Mouse (Mus musculus) spleen, adult 18-20 months (tissue): ENCODE results near the gene Abhd16a.
A peak's percentile ranks its signal among the peaks of the same experiment; 100 is the strongest.

Experiments
- DNase-seq, 2 experiments: peaks; one replicate each; pipeline ENCODE4 v3.0.0; 2022; ENCODE audit warnings: mixed read lengths in 2 of 2

Abhd16a gene

DNA sequence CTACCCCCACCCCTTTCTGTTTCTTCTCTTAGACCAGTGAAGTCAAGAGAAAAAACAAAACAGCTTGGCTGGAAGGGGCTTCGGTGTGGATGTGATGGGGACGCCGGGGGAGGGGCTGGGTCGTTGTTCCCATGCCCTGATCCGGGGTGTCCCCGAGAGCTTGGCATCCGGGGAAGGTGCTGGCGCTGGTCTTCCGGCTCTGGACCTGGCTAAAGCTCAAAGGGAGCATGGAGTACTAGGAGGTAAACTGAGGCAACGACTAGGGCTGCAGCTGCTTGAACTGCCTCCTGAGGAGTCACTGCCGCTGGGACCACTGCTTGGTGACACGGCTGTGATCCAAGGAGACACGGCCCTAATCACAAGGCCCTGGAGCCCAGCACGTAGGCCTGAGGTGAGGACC lies 29.0 kb upstream of the Abhd16a start:
- DNase-seq, result no peak

DNA sequence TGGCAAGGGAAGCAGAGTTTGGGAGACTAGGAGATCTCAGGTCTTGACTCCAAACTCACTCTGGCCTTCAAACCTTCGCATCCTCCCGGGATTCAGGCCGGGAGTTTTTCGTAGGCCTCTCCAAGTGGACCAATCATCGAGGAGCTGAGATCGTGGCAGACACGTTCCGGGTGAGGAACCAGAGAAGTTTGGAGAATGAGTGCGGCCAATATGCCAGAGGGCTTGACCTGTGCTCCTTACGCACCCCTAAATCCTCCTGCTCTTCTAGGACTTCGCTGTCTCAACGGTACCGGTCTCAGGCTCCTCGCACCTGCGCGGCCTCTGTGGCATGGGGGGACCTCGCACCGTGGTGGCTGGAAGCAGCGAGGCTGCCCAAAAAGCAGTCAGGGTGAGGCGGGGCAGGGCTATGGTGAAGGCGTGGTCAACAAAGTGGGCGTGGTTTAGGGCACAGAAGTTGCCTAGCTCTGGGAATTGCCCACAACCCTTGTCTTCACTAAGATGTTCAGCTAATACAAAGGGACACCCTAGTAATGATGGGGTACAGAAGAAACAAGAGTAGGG lies 28.2 kb upstream of the Abhd16a start:
- DNase-seq, result no peak

DNA sequence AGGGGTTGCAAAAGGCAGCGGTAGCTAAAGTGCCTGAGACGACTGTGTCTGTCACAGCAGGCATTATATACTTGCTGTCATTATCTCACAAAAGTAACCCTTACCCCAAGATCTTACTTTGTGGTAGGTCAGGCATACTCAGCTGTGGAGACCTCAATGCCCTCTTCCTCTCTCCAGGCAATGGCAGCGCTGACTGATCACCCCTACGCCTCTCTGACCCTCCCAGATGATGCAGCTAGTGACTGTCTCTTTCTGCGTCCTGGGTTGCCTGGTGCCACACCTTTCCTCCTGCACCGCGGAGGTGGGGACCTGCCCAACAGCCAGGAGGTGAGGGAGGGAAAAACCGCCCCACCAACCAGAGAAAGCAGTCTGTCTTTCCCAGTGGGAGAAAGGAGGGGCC lies 27.8 kb upstream of the Abhd16a start:
- no peak for DNase-seq

DNA sequence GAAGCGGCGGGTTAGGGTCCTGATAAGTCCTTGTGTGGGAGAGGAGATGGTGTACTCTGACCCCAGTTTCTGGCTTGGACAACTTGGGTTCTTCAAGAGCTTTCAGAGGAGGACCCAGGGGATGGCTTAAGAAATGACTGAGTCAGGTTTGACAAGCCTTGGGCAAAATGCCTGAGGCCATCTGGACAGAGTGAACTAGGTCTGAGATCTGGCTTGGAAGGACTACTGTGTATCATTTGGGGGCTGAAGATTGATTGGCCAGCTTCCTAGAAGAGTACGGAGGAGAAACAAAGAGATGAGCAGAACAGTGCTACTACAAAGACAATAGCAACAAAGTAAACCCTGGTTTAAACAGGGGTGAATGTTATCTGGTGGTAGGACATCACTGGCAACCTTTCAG lies 25.6 kb upstream of the Abhd16a start:
- no peak for DNase-seq

DNA sequence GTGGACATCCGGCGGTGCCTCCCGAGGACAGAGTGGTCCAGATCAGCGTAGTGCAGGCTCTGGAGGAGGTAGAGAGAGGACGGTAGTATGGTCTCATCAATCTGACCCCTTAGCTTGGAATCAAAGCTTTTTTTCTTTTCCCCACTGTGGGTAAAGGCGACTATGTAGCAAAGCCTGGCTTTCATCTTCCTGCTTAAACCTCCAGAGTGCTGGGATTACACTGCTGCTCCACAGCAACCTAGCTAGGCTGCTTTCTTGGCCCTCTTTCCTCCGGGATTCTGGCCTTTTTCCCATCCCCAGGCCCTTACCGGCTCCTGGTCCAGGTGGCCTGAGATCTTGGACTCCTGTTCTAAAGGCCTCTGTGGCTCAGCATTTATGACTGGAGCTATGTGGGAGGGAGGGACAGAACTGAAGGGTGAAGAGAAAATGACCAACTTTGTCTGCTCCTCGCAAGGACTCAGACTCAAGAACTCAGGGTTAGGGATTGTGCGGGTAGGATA lies 24.6 kb upstream of the Abhd16a start:
- DNase-seq, result no peak

DNA sequence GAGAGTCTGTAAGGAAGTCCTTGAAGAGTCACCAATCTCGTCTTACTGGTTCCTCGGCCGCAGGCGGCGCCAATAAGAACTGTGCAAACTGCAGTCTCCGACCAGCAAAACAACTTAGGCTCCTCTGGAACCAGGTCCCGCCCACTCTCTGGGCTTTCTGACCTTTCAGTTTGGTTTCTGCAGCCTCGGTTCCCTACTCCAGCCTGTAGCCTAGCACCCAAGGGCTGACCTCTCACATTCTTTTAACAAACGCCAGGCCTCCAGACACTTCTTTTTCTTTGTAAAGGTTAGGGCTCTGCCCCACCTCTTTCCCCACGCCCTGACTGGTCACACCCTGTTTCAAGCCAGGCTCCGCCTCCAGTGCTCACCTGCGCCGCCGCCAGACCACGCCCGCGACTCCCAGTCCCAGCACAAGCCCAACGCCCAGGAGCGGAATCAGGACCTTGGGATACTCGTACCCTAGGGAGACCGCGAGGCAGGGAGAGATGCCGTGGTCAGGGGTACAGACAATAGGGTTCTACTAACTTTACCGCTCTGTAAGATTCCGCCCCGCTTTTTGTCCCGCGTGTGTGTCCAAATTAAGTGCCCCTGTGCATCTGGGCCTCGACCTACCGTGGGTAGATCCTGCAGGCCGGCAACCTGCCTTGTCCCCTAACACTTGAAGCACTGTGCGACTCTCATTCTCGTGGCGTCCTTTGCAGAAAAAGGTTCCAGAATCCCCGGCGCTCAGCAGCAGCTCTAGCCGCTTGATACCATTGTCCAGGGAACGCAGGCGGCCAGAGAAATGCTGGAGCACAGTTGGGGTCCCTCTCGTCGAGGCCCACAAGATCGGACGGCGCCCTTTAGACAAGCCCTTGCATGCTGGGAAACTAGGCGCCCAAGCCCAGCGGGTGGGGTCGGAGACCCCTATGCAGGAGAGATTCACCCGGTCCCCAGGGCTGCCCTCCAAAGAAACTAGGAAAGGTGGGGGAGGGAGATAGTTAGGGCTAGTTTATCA lies 23.8 kb upstream of the Abhd16a start, which contains the start of gene Ly6g6c:
Ly6g6c (plus strand) TSS at position 438 of the 997 bp plus-strand sequence.
- peak in 1 of 2 experiments; percentile 28 for DNase-seq

DNA sequence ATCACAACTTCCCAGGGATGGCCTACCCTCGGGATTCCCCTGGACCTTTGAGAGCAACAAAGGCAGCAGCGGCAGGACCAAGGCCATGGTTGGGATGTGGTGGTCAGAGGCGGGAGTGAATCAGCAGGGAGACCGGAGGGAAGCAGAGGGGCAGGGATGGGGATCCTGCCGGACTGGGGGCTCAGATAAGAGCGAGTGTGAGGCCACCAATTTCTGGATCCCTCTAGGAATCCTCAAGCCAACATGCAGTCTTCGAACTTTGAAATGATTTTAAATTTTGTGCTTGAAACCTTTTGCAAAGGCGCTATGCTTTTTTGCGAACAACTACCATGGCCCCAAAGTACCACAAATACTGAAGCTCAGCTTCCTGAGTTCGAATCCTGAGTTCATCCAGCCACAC lies 23.0 kb upstream of the Abhd16a start, which contains the start of gene Mpig6b:
Mpig6b (minus strand) TSS at position 101 of the 400 bp plus-strand sequence.
- no peak for DNase-seq

DNA sequence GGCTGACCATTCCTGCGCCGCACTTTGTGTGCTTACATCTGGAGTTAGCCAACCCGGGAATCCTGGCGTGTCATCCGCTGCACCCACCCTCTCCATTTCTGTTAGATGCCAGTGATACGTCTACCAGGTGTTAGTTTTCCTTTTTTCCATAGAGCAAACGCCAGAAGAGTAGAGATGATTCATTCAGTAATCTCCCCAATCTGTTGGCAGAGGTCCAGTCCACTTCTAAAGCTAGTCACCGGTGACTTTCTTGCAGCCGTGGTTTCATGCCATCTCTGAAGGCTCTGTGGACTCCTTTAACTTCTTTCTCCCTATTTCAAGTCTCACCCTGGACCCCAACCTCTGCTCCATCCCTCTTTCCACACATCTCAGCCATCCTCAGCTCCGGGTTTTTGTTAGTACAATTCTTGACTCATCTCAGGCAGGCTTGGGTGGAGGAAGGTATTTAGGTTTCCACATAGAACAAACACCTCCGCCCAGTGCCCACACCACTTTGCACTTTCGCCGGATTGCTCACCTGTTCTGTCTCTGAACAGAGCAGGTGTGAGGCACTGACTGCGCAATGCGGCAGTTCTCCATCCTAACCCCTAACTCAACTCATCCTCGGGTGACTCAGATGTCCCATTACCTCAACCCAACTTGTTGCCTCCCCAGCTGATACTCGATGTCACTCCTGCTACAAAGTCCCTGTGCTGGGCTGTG lies 20.7 kb upstream of the Abhd16a start:
- no peak for DNase-seq

DNA sequence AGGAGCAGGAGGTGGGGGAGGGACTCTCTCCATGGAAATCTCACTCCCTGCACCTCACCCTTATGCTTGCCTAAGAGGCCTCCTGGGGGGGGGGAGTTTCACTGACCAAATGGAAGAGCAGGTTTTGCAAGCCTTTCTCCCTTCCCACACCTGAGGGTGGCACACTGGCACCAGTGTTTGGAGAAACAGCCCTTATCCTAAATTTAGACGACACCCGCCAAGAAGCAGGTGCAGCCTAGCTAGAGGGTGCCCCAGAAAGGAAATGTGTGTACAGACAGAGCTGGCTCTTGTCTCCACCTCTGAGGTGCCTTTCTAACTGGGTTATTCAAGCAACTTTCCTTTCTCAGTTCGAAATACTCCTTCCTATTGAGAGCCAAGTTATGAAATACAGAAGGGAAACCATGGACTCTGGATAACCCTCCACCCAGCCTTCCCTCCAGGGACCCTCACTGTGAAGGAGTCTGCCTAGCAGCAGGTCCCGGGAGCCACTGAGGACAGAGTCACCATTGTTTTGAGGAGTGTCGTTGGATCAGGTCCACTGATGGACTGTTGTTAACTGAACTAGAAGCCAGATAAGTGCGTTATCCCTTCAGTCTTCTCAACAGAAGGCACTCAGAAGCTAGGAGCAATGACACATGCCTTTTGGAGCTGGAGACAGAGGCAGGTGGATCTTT lies 18.4 kb upstream of the Abhd16a start:
- DNase-seq, result no peak

DNA sequence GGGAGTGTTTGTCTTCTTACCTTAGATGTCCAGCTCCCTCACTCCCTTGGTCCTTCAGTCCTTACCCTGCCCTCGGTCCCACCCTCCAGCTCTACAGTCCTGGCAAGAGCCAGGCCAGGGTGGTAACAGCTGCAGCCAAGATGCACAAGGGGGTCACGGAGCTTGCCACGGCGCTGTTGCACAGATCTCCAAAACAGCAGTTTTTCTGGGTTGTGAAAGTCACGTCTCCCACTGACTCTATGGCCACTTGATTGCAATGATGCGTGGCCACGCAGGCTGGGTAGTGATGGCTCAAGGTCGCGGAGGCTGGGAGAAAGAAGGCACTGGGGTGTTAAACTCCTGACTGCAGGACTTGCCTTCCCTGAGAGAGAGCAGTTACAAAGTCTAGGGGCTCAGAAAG lies 17.6 kb upstream of the Abhd16a start:
- DNase-seq, result no peak

DNA sequence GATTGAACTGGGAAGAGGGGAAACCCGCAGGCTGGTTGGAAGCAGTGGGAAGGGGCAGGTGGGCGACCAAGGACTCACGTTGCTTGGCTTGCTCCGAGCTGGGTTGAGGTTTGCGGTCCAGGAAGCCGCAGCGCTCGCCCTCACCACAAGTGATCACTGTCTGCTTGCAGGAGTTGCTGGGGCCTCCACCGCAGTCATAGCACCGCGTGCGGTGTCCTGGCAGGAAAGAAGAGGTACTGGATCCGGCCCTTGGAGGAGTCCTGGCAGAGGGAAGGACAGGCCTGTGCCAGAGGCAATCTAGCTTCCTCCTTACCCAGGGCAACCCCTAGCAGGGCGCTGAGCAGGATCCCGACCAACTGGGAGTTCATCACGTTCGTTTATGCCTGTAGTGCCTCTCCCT lies 15.0 kb upstream of the Abhd16a start:
- no peak for DNase-seq

DNA sequence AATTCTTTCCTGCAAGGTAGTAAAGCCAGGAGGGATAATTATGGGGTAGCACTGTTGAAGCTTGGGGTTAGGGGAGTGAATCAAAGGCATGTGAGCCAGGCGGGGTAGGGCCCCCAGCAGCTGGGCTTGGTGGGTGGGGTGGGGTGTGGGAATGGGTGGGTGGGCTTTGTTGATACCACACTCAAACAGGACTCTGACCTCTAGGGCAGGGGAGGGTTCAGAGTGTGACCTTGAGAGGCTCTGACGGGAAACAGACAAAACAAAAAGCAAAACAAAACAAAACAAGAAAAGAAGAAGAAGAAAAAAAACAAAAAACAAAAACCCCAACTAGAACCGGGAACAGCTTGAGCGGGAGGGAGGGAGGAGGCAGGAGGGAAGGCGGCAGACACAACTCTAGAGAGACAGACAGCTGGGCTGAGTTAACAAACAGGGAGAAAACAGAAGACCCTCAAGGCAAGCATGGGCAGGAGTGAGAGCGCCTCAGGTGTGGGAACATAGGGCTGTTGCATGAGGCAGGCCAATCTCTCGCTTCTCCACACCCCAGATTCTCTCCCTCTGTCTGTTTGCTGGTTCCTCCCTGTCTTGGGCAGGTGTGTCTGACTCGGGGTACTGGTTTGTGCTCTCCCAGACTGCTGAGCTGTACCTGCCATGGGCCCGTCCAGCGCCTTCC lies 12.4 kb upstream of the Abhd16a start, which contains the start of gene Ly6g6e:
Ly6g6e (plus strand) TSS at position 396 of the 670 bp plus-strand sequence.
- no peak for DNase-seq

DNA sequence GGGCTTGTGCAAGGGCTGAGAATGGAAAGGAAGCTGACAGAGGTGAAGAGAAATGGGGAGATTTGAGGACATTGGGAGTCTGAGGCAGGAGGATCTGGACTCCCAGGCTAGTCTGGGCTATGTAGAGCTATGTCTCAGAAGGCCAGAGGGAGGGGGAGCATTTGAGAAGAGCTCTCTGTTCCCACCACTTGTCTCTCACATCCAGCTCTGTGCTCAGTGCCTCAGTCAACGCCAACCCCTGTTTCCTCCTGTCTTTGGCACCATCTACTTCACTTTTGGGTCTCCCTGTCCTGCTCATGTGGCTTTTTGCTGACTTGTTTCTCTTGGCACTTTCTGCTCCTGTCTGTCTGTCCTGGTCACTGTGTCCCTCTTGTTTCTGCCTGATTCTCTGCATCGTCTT lies 11.8 kb upstream of the Abhd16a start:
- no peak for DNase-seq

DNA sequence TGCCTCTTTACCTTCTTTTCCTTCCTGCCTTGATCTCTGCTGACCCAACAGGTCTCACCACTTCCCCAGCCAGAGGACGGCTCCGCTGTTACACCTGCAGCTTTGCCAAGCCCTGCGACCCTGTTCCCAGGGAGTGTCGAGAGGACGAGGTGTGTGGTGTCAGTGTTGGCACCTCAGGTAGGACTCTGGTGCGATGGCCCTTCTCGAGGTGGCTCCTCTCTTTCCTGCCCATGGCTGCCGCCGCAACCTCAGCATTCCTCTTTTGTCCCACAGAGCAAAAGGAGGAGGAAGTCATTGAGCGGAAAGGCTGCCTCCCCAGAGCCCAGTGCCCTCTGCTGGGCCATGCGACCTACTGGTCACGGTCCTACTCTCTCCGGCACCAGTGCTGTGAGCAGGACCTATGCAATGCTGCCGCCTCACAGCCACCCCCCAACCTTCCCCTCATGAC lies 11.3 kb upstream of the Abhd16a start, which contains the start of gene Ly6g6d:
Ly6g6d (minus strand) TSS at position 280 of the 448 bp plus-strand sequence.
- DNase-seq, result peak in 1 of 2 experiments; percentile 32

DNA sequence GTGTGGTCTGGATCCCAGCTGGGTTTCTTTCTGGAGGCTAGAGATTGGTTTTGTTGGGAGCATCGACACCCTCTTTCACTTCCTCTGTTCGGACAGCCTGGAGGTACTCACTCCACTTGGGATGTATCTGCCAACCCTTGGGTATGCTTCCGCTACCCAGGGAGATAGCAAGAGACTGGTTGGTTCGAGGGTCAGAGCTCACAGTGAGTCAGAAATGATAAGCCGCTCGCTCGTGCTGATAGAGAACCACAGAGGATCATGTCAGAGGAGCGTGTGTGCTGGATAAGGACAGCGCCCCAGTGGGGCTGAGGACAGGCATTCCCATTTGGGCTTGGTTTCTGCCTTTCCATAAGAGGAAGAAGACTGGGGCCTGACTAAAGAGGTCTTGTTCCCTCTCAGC lies 9.3 kb upstream of the Abhd16a start:
- DNase-seq, result no peak

DNA sequence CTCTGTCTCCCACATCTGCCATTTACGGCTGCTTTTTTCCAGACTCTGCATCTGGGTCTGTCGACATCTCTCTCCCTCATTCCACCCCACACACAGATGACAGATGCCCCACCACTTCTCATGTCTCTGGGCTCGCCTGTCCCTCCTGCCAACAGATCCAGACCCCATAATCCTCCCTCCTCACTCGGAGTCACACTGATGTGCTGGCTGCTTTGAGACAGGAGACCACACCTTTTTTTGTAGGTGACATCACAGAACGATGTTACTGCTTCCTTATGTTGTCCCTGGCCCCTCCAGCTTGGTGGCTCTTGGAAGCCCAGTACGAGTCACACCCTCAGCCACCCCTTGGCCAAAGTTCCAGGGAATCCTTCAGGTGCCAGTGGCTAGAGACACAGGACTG lies 8.8 kb upstream of the Abhd16a start:
- DNase-seq, result no peak

DNA sequence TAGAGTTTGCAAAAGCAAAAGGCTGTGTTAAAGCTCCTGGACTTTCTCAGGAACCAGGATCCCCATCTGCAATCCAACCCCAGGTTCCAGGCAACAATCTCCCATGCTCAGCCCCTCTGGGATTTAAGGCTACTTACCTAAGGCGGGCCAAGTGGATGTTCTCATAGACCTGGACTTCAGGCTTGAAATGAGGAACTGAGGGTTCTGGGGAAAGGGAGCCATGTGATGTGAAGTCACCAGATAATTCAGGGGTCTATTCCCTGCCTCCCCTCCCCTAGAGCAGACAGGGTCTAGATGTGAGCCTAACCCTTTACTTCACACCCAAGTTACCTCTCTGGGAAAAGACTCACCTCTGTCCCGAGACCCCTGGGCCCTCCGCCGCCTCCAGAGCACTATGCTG lies 8.4 kb upstream of the Abhd16a start:
- no peak for DNase-seq

DNA sequence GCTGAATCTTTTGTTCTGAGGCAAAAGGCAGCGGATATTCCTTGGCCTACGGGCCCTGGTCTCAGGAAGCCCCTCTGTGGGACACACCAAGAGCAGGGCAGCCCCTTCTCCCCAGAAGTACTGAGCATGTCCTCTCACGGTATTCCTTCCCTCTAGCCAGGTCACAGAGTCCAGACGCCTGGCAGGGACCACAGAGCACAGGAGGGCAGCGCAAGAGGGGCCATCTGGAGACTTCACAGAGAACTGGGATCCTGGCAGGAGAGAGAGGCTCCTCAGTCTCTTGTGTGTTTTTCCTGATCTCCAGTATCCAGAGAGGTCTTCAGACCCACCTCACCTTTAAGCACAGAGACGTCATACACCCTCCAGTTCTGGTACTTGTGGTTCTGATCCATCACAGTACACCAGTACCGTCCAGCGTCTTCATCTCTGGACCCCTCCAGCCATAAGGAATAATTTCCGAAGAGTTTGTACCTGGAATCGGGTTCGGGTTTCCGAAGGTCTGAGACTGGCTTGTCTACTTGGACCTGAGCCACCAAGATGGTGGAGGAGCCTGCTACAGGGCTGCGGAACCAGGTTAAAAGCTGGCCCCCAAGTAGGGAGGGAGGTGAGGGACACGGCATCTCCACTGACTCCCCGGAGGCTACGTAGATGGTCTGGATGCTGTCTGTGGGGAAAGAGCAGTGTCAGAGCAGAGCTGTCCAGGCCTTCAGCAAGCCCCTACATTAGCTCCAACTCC lies 6.1 kb upstream of the Abhd16a start:
- no peak for DNase-seq

DNA sequence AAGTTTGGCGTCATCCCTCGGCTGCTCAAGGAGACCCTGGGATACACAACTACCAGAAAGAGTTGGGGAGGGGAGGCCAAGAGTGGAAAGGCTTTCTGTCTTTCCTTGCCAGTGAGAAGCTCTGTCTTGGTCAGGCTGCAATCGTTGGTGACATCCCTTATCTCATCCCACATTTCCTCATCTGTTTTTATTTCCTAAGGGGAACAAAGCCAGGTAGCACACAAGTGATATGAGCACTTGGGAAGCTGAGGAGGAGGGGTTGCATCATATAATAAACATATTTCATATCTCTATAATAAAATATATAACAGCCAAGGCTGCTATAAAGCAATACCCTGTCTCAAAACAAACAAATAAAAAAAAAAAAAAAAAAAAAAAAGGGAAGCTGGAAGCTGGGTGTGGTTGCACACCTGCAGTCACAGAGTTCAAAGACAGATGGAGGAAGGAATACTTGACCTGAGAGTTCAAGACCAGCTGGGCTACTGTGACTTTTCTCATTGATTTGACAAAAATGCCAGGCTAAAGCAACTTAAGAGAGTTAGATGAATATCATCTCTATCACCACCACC lies 5.0 kb upstream of the Abhd16a start:
- no peak for DNase-seq

DNA sequence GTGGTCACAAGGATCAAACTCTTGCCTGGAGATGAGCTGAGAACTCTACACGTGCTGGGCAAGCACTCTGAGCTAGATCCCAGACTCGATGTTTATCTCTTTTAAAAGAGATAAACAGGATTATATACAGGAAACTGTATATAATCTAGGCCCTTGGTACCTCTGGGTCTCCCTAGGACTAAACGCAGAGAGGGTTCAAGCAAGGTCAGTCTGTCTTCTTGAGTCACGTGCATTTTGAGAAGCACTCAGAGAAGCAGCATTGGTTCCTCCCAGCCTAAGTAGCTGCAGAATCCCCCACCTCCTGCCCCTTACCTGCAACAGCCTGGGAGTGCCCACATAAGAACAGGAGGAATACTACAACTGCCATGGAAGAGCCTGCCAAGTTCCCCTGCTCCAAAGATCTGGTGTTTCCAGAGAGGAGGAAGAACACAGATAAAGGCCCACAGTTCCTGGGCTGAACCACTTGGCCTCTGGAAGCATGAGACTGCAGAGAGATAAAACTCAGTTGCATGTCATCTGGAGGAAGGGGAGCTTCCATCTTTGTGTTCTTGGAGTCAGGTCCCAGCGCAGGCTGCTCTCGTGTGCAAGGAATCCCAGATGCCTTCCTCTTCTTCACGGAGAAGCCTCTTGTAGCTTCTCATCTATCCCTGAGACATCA lies 3.7 kb upstream of the Abhd16a start, which contains the start of gene Ly6g6f:
Ly6g6f (minus strand) TSS at position 403 of the 658 bp plus-strand sequence.
- no peak for DNase-seq
